Mouse (Mus musculus): ENCODE measurements around the gene Irf9. TPM values are rescaled to one million over a fixed set of nuclear protein-coding genes. Genes with fewer than 3 reads are reported as not detected.

The Irf9 gene
- polyA plus RNA-seq, 2 experiments from 2014 or later: 168 to 222 TPM

- ATAC-seq: no peak
Measured at GRCm38 (mm10) chr14:55581981-55582681, 21.2 kb upstream of the Irf9 start.

- ATAC-seq: no peak
Measured at GRCm38 (mm10) chr14:55584303-55584701, 19.1 kb upstream of the Irf9 start.

GRCm38 (mm10) chr14:55584702-55585565 is 18.4 kb upstream of the Irf9 start, which contains the start of gene Emc9:
Gene Emc9 (minus strand): TSS chr14:55585302.
- ATAC-seq: peak; percentile 81

GRCm38 (mm10) chr14:55585566-55585960 is 17.8 kb upstream of the Irf9 start:
- peak; percentile 30 for ATAC-seq

GRCm38 (mm10) chr14:55586149-55586548 is 17.2 kb upstream of the Irf9 start:
- ATAC-seq: no peak

DNA sequence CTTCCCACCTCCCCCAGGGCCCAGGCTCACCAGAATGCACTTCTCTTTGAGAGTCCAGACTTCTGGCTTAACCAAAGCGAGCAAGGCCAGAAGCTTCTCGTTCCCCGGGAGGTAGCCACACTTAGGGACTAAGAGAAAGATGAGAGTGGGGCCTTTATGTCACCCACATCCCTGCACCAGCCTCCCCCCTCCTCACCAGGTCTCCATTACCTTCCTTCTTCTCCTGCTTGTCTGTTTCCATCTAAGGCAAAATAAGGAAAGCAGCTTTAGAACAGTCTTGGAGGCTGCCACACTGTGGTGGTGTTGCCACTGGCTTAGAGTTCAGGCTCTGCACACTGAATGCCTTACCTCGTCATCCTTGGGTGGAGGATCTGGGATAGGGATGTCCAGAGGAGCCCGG is 14.1 kb upstream of the Irf9 start:
- ATAC-seq: no peak

GRCm38 (mm10) chr14:55589771-55590448 is 13.5 kb upstream of the Irf9 start:
- ATAC-seq: peak; percentile 35

GRCm38 (mm10) chr14:55590748-55591330 is 12.5 kb upstream of the Irf9 start, which contains the start of gene Psme2:
Gene Psme2 (minus strand): TSS chr14:55591113.
- ATAC-seq: peak; percentile 60

DNA sequence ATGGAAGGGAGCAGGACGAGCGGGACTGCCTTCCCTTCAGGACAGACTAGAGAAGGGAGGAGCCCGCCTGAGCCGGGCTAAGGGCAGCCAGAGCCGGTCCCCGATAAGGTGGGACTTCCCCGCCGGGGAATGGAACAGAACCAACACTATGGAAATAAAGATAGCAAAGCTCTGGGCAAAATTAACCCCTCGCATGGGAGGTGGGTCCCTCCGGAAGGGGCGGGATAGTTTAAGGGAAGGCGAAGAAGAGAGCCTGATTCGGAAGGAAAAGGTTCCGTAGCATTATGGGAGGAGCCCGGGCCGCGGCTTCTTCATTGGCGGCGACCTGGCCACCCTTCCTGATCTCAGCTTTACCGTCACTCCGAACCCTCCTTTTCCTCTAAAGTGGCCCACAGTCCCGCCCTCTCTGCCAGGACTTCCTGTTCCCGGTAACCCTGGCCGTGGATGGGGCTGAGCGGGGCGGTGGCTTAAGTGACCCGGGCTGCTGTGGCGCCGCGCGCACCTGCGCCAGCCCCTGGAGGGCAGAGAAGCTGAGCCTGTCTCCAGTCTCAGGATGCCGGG is 12.0 kb upstream of the Irf9 start, which contains the start of gene Rnf31:
Gene Rnf31 (plus strand): TSS at position 378 of the 561 bp plus-strand sequence.
- peak; percentile 76 for ATAC-seq

DNA sequence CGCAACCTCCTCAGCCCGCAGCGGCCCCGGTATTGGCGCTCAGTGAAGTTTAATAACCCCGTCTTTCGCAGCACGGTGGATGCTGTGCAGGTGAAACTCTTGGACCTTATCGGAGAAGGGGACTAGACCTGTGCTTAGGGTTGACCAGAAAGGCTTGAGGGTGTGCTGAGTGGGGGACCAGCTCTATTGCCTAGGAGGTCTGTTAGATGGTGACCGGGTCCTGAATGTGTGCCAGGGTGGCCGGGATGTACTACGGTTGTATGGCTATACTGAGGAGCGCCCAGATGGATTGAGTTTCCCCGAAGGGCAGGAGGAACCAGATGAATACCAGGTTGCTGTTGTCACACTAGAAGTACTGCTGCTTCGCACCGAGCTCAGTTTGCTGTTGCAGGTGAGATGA is 11.1 kb upstream of the Irf9 start:
- no peak for ATAC-seq

DNA sequence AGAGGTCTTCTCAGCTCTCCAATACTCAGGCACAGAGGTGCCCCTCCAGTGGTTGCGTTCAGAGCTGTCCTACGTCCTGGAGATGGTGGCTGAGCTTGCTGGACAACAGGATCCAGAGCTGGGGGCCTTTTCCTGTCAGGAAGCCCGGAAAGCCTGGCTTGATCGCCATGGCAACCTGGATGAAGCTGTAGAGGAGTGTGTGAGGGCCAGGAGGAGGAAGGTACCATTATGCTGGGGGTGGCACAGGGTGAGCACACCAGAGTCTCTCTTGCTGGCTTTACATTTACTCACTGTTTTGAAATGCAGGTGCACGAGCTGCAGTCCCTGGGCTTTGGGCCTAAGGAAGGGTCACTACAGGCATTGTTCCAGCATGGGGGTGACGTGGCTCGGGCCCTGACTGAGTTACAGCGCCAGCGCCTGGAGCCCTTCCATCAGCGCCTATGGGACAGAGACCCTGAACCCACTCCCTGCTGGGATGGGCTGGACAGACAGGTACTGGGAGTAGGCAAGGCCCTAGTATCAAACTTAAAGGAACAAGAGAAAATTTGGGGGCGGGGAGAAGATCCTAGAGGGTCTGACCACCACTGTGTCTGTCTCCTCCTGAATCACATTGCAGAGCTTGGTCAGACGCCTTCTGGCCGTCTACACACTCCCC is 7.2 kb upstream of the Irf9 start:
- no peak for ATAC-seq

DNA sequence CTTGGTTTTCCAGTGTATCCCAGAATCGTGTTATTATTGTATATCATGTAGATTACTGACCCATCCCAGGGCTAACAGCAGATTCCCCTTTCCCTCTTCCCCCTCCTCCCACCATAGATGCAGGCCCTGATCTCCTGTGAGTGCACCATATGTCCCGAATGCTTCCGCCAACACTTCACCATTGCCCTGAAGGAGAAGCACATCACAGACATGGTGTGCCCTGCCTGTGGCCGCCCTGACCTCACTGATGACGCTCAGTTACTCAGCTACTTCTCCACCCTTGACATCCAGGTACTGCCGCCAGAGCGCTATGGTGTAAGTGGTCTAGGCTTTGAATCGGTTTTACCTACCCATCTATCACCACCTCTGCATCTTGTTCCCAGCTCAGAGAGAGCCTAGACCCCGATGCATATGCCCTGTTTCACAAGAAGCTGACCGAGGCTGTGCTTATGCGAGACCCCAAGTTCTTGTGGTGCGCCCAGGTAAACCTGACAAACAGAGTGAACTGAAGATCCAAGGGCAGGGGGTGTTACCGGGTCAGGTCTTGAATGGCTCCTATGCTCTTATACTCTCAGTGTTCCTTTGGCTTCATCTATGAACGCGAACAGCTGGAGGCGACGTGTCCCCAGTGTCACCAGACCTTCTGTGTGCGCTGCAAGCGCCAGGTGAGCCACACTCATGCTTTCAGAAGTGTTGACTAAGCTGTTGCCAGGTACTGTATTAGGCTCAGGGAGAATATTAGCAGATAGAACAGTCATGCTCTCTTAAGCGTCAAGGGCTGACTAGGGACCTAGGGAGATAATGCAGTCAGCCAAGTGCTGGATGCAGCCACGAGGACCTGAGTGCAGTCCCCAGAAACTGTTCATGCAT is 4.6 kb upstream of the Irf9 start:
- ATAC-seq: no peak

DNA sequence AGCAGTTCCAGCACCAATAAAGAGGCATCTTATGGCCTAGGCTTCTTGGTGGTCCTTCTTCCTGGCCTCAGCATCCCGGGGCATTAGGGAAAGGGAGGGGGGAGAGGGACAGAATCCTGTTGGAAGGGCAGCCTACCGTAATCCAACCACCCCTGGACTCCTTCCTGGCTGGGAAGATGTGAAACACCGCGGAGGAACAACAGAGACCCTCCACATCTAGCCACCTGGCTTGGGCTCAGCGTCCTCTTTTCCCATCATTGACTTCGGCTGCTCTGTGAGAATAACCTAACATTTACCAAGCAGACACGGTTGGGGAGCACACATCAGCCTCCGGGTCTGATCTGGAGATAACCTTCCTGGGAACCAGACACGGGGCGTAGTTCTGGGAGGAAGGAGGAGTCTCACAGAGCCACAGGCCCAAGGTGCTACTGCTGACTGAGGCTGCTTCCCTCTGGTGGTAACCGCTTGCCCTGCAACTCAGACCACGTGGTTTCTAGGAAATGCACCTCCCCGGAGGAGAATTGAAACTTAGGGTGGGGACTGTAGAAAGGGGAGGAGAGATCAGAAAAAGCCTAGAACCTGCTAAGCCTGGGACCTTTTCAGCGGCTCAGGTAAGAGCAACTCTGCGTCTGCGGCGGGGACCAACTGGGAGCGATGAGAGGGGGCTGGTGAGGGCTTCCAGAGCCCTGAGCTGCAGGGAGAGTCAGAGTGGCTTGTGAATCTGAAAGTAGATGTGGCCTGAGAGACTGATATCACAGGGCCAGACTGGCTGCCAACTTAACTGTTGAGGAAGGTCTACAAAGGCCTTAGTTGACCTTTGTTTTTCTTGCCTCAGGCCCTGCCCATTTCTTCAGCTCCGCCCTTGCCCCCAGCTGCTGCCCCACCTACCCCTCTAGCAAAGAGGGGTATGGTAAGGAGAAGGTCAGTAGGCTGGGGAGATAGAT is 534 bp downstream of the Irf9 start:
- peak; percentile 96 for ATAC-seq

GRCm38 (mm10) chr14:55604823-55605222 is 1.5 kb downstream of the Irf9 start:
- no peak for ATAC-seq

DNA sequence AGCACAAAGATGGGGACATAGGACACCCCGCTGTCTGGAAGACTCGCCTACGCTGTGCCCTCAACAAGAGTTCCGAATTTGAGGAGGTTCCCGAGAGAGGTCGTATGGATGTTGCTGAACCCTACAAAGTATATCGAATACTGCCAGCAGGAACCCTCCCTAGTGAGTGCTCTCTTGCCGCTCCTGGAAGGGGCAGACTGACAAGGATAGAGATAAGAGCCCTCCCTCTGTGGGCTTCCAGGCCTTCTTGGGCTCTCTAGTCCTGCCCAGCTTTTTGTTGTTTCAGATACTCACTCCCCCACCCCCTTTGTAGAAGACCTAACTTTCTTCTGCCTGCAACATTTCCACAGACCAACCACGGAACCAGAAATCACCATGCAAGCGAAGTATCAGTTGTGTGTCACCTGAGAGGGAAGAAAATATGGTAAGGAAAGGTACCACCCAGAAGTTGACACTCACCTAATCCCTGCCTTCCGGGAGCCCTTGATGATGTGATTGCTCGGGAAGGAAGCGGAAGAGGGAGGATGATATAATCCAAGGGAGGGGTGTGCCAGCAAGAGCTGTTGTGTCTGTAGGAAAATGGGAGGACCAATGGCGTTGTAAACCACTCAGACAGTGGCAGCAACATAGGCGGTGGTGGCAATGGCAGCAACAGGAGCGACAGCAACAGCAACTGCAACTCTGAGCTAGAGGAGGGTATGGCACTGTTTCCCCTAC is 2.5 kb downstream of the Irf9 start:
- ATAC-seq: no peak

- ATAC-seq: no peak
Measured at GRCm38 (mm10) chr14:55608339-55608738, 5.0 kb downstream of the Irf9 start.

DNA sequence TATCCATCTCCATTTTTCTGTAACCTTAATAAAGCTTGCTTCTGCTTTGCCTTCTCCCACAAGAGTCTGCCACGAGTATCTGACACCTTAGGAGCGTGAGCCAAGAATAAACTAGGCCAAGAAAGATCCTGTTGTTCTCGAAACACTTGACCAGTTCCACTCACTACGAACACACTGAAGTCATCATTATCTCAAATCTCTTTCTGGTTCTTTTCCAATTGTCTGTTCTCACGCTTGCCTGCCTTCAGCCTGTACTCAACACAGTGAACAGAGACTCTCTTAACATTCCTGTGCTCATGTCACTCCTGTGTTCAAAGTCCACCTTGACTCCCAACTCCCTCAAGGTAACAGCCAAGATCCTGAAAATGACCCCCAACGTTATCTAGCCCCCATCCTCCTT is 10.0 kb downstream of the Irf9 start:
- ATAC-seq: no peak

- no peak for ATAC-seq
Measured at GRCm38 (mm10) chr14:55614565-55615178, 11.3 kb downstream of the Irf9 start.
